Mouse (Mus musculus) right cerebral cortex, postnatal 25 days (tissue): ENCODE data around the gene Ppp1r14b.
A peak's percentile ranks its signal among the peaks of the same experiment; 100 is the strongest.

Source experiments
- DNase-seq: peaks from one replicate; pipeline ENCODE4 v3.0.0; 2022

Gene Ppp1r14b

GRCm38 (mm10) chr19:6974211-6975205, at the start of gene Ppp1r14b:
Gene Ppp1r14b (plus strand): TSS chr19:6974968.
- peak; percentile 84 for DNase-seq

- no peak for DNase-seq
Observed at GRCm38 (mm10) chr19:6925307-6925573, 49.5 kb upstream of the Ppp1r14b start, which contains the start of gene Catsperz. Gene Catsperz (minus strand): TSS chr19:6925380.

- no peak for DNase-seq
Observed at GRCm38 (mm10) chr19:6925611-6926329, 49.0 kb upstream of the Ppp1r14b start.

GRCm38 (mm10) chr19:6926559-6927255, 48.1 kb upstream of the Ppp1r14b start:
- DNase-seq: no peak

GRCm38 (mm10) chr19:6928080-6928479, 46.7 kb upstream of the Ppp1r14b start:
- no peak for DNase-seq

GRCm38 (mm10) chr19:6931002-6931401, 43.8 kb upstream of the Ppp1r14b start:
- no peak for DNase-seq

- no peak for DNase-seq
Observed at GRCm38 (mm10) chr19:6932018-6932417, 42.8 kb upstream of the Ppp1r14b start.

- DNase-seq: no peak
Observed at GRCm38 (mm10) chr19:6933102-6933435, 41.7 kb upstream of the Ppp1r14b start.

- DNase-seq: peak; percentile 61
Observed at GRCm38 (mm10) chr19:6933436-6934194, 41.2 kb upstream of the Ppp1r14b start.

- no peak for DNase-seq
Observed at GRCm38 (mm10) chr19:6934195-6934977, 40.4 kb upstream of the Ppp1r14b start, which contains the start of gene Kcnk4. Gene Kcnk4 (minus strand): TSS chr19:6934515.

GRCm38 (mm10) chr19:6936299-6936698, 38.5 kb upstream of the Ppp1r14b start:
- DNase-seq: no peak

GRCm38 (mm10) chr19:6937541-6938465, 37.0 kb upstream of the Ppp1r14b start:
- DNase-seq: no peak

GRCm38 (mm10) chr19:6939106-6940002, 35.4 kb upstream of the Ppp1r14b start:
- no peak for DNase-seq

- no peak for DNase-seq
Observed at GRCm38 (mm10) chr19:6940396-6941351, 34.1 kb upstream of the Ppp1r14b start.

GRCm38 (mm10) chr19:6941372-6942248, 33.2 kb upstream of the Ppp1r14b start, which contains the start of gene Bad:
Gene Bad (plus strand): TSS chr19:6941861.
- DNase-seq: peak; percentile 94

GRCm38 (mm10) chr19:6942249-6942691, 32.5 kb upstream of the Ppp1r14b start, which contains the start of gene Gpr137:
Gene Gpr137 (minus strand): TSS chr19:6942480.
- DNase-seq: peak; percentile 92

GRCm38 (mm10) chr19:6942764-6943163, 32.0 kb upstream of the Ppp1r14b start:
- no peak for DNase-seq
